Mouse (Mus musculus) cerebellum, adult 2 months (tissue): ENCODE data around the gene Spty2d1. TPM values are rescaled to one million over a fixed set of nuclear protein-coding genes. Genes with fewer than 3 reads are reported as not detected.

Source experiments
- DNase-seq, 2 experiments: peaks; one replicate each; pipeline ENCODE4 v3.0.0; 2021
- H3K27ac ChIP-seq: fragments of 200-500 bp; 2 replicates; pipeline ENCODE4 v1.5.1; 2012; ENCODE audit warnings: low read length, control low read depth, inconsistent platforms; ENCODE audit not compliant: insufficient read depth
- H3K27me3 ChIP-seq: fragments of 200-500 bp; 2 replicates; pipeline ENCODE4 v1.6.1; 2012; ENCODE audit warnings: inconsistent platforms, mild to moderate bottlenecking, low read length, moderate library complexity; ENCODE audit not compliant: control insufficient read depth, insufficient read depth
- H3K4me1 ChIP-seq: fragments of 200-500 bp; 2 replicates; pipeline ENCODE4 v1.6.1; 2011; ENCODE audit warnings: low read length; ENCODE audit not compliant: control insufficient read depth, insufficient read depth
- H3K4me3 ChIP-seq: fragments of 200-500 bp; replicated peaks from 2 replicates; pipeline ENCODE3; 2011; ENCODE audit warnings: mild to moderate bottlenecking, low read depth, low read length, control low read depth; ENCODE audit not compliant: insufficient read depth
- CTCF ChIP-seq: fragments of 200-500 bp; IDR thresholded peaks from 2 replicates; pipeline ENCODE4 v1.5.1; 2011; ENCODE audit warnings: low read depth, mild to moderate bottlenecking, control low read depth, low read length, moderate library complexity, borderline replicate concordance; ENCODE audit not compliant: insufficient read depth
- POLR2A ChIP-seq: fragments of 200-500 bp; IDR thresholded peaks from 2 replicates; pipeline ENCODE4 v1.6.1; 2011; ENCODE audit warnings: low read length, control low read depth, borderline replicate concordance; ENCODE audit not compliant: insufficient read depth
- WGBS: fragments of 180-500 bp; shearing (Covaris S2); methylation state at CpG from one replicate; pipeline ENCODE4 v1.1.7; 2018; 5-methylcytosine and 5-hydroxymethylcytosine counted together
- polyA plus RNA-seq: library from polyadenylated mRNA; depleted of rRNA; stranded (reverse); fragments of >200 nt; gene quantifications from 2 replicates; pipeline ENCODE4 v1.2.3, GENCODE M21; 2012

Gene Spty2d1
- polyA plus RNA-seq, 1 experiment, result 11.2 TPM

GRCm38 (mm10) chr7:47019641-47020040, 11.4 kb upstream of the Spty2d1 start:
- H3K27ac ChIP-seq, result no peak overlapping the region
- WGBS, result 29% methylated on average over 5 of the region's 5 CpGs
- no peaks in the 10 kb centered on the region for H3K27me3 ChIP-seq
- H3K4me3 ChIP-seq, result no peak overlapping the region
- peak in 1 of 2 experiments; percentile 33 for DNase-seq
- no peak for TF ChIP-seq CTCF
- TF ChIP-seq POLR2A, result no peak
- 0 out of 2 replicates have a peak, but pooled peaks cover 5% of the 10 kb centered on the region for H3K4me1 ChIP-seq

GRCm38 (mm10) chr7:47017146-47017545, 8.9 kb upstream of the Spty2d1 start:
- Histone ChIP-seq H3K27ac (no peak overlapping the region), H3K4me1 (0 out of 2 replicates have a peak, but pooled peaks cover 5% of the 10 kb centered on the region), H3K4me3 (no peak overlapping the region), H3K27me3 (no peaks in the 10 kb centered on the region)
- WGBS, result 72% methylated on average over 7 of the region's 7 CpGs
- DNase-seq, result no peak
- TF ChIP-seq POLR2A, result no peak
- TF ChIP-seq CTCF, result no peak

DNA sequence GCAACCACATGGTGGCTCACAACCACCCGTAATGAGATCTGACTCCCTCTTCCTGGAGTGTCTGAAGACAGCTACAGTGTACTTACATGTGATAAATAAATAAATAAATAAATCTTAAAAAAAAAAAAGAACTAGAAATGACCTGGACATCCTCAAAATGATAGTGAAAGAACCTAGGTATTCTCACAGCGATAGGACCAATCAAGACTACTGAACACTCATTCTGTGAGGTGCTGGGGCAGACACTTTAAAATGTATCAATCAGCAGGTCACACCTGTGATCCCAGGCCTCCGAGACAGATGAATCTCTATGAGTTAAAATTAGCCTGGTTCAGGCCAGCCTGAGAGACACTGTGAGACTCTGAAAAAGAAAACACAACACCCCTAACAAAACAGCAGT, 8.4 kb upstream of the Spty2d1 start:
- H3K27me3 ChIP-seq, result no peaks in the 10 kb centered on the region
- WGBS, result 85% methylated on average over 3 of the region's 3 CpGs
- TF ChIP-seq CTCF (no peak), POLR2A (no peak)
- H3K27ac ChIP-seq, result no peak overlapping the region
- H3K4me1 ChIP-seq, result 0 out of 2 replicates have a peak, but pooled peaks cover 5% of the 10 kb centered on the region
- H3K4me3 ChIP-seq, result no peak overlapping the region
- DNase-seq, result no peak

- Histone ChIP-seq H3K4me3 (peak overlapping the region; percentile 3), H3K27ac (no peak overlapping the region), H3K27me3 (no peaks in the 10 kb centered on the region), H3K4me1 (0 out of 2 replicates have a peak, but pooled peaks cover 5% of the 10 kb centered on the region)
- 3% methylated on average over 6 of the region's 6 CpGs for WGBS
- DNase-seq, result peak; percentile 76 to 79
- TF ChIP-seq CTCF (peak; percentile 73), POLR2A (no peak)
Measured at GRCm38 (mm10) chr7:47015390-47016065, 7.3 kb upstream of the Spty2d1 start.

- H3K27me3 ChIP-seq, result no peaks in the 10 kb centered on the region
- no peak for TF ChIP-seq CTCF
- no peak for TF ChIP-seq POLR2A
- WGBS, result 44% methylated on average over 10 of the region's 11 CpGs
- H3K4me3 ChIP-seq, result no peak overlapping the region
- H3K27ac ChIP-seq, result no peak overlapping the region
- peaks cover 4% of the 10 kb centered on the region; the same call in 1 of the 2 replicates for H3K4me1 ChIP-seq
- DNase-seq, result no peak
Measured at GRCm38 (mm10) chr7:47014564-47015389, 6.6 kb upstream of the Spty2d1 start.

DNA sequence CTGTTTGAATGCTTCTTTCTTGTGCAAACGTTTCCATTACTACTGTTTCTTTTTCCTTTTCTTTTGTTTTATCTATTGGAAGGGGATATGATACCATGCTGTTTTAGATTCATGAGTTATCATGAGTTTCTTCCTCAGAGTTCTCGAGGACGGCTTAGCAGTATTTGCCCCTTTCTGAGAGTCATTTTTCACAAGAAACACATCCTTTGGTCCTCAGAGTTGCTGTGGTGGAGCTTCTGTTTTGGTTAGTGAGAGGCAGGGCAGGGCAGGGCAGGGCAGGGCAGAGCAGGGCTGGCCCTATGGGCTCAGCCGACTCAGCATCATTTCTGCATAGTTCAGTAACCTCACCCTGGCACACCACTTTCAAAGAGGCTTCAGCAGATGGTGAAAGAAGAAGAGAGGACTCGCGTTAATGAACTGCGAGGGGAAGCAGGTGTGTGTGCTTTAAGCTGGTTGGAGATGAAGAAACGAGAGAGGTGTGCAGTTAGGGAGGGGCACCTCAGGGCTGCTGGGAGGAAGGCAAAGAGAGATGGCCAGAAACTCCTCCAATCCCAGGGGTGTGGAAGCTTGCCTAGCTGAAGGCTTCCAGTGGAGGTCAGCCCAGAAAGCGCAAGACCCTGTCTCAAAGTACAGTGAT, 5.0 kb upstream of the Spty2d1 start:
- no peaks in the 10 kb centered on the region for H3K27me3 ChIP-seq
- H3K4me1 ChIP-seq, result peaks cover 3% of the 10 kb centered on the region
- no peak overlapping the region for H3K27ac ChIP-seq
- TF ChIP-seq CTCF, result no peak
- no peak for DNase-seq
- H3K4me3 ChIP-seq, result no peak overlapping the region
- 42% methylated on average over 9 of the region's 9 CpGs for WGBS

GRCm38 (mm10) chr7:47007818-47008167, 418 bp downstream of the Spty2d1 start:
- WGBS, result under 1% methylated on average over 25 of the region's 25 CpGs
- Histone ChIP-seq H3K4me1 (peaks cover 5% of the 10 kb centered on the region), H3K4me3 (peak overlapping the region; percentile 86), H3K27ac (peak overlapping the region; percentile 70), H3K27me3 (no peaks in the 10 kb centered on the region)
- TF ChIP-seq CTCF (peak; percentile 45; the same call in 1 of the 2 replicates), POLR2A (no peak)
- DNase-seq, result no peak
